Mouse (Mus musculus) MEL (cell line): ENCODE data around the gene S100a16. TPM values are rescaled to one million over a fixed set of nuclear protein-coding genes. Genes with fewer than 3 reads are reported as not detected.
A peak's percentile ranks its signal among the peaks of the same experiment; 100 is the strongest.

Experiments
- DNase-seq: peaks from one replicate; pipeline ENCODE4 v3.0.0; 2011; ENCODE audit warnings: low read depth, low spot score
- H3K27ac ChIP-seq: 2 replicates; pipeline ENCODE4 v1.5.1; 2012; ENCODE audit warnings: low read depth, mild to moderate bottlenecking, control low read depth, low read length, moderate library complexity; ENCODE audit not compliant: control insufficient read depth
- H3K27me3 ChIP-seq, 2 experiments: fragments of 150-350 bp in 1 of 2; sonication (generic) in 1 of 2; 2 replicates each; pipeline ENCODE4 v1.6.1; 2012; ENCODE audit warnings: low read length in 2 of 2, mild to moderate bottlenecking in 2 of 2, improper control_type of control experiment in 1 of 2, moderate library complexity in 1 of 2; ENCODE audit not compliant: insufficient read depth in 2 of 2, control insufficient read depth in 1 of 2
- H3K36me3 ChIP-seq, 2 experiments: 2 replicates each; pipeline ENCODE4 v1.6.1; 2012 to 2014; ENCODE audit warnings: low read length in 2 of 2, improper control_type of control experiment in 1 of 2, inconsistent platforms in 1 of 2, mild to moderate bottlenecking in 1 of 2; ENCODE audit not compliant: insufficient read depth in 2 of 2, control insufficient read depth in 1 of 2
- H3K4me1 ChIP-seq, 2 experiments: fragments of 150-350 bp in 1 of 2; sonication (generic) in 1 of 2; 2 replicates each; pipeline ENCODE4 v1.6.1; 2012; ENCODE audit warnings: low read length in 2 of 2, improper control_type of control experiment in 1 of 2, mild to moderate bottlenecking in 1 of 2; ENCODE audit not compliant: insufficient read depth in 2 of 2, control insufficient read depth in 1 of 2
- H3K4me3 ChIP-seq, 2 experiments: fragments of 150-350 bp in 1 of 2; sonication (generic) in 1 of 2; 2 replicates each; pipeline ENCODE4 v1.5.1; 2012; ENCODE audit warnings: low read depth in 2 of 2, low read length in 2 of 2, mild to moderate bottlenecking in 2 of 2, moderate library complexity in 2 of 2, control low read depth in 1 of 2, improper control_type of control experiment in 1 of 2; ENCODE audit not compliant: control insufficient read depth in 1 of 2, insufficient read depth in 1 of 2
- H3K79me2 ChIP-seq: 2 replicates; pipeline ENCODE4 v1.6.1; 2012; ENCODE audit warnings: mild to moderate bottlenecking, low read length, moderate library complexity; ENCODE audit not compliant: control insufficient read depth, poor library complexity, insufficient read depth
- H3K9ac ChIP-seq: 2 replicates; pipeline ENCODE4 v1.6.1; 2012; ENCODE audit warnings: low read depth, mild to moderate bottlenecking, control low read depth, low read length, moderate library complexity; ENCODE audit not compliant: control insufficient read depth, poor library complexity, severe bottlenecking
- H3K9me3 ChIP-seq: fragments of 150-350 bp; sonication (generic); replicated peaks from 2 replicates; pipeline ENCODE4 v1.6.1; 2012; ENCODE audit warnings: mild to moderate bottlenecking, low read length, improper control_type of control experiment, moderate library complexity; ENCODE audit not compliant: insufficient read depth
- BHLHE40 ChIP-seq: IDR thresholded peaks from 2 replicates; pipeline ENCODE4 v1.6.1; 2012; ENCODE audit warnings: low read depth, mild to moderate bottlenecking, inconsistent platforms, low read length, improper control_type of control experiment, borderline replicate concordance
- CHD1 ChIP-seq: IDR thresholded peaks from 2 replicates; pipeline ENCODE4 v1.6.1; 2012; ENCODE audit warnings: low read depth, mild to moderate bottlenecking, inconsistent platforms, low read length, improper control_type of control experiment
- CTCF ChIP-seq, 3 experiments: IDR thresholded peaks in 2 of 3; conservative IDR thresholded peaks in 1 of 3; 2 replicates each; pipeline ENCODE4 v1.5.1; 2011 to 2012; ENCODE audit warnings: low read length in 3 of 3, low read depth in 2 of 3, mild to moderate bottlenecking in 2 of 3, improper control_type of control experiment in 1 of 3, inconsistent platforms in 1 of 3, mixed read lengths in 1 of 3, moderate library complexity in 1 of 3; ENCODE audit not compliant: control insufficient read depth in 1 of 3, insufficient read depth in 1 of 3, poor library complexity in 1 of 3, severe bottlenecking in 1 of 3
- E2F4 ChIP-seq: IDR thresholded peaks from 2 replicates; pipeline ENCODE4 v1.6.1; 2011; ENCODE audit warnings: low read depth, low read length, improper control_type of control experiment, borderline replicate concordance
- EP300 ChIP-seq, 2 experiments: IDR thresholded peaks; 2 replicates each; pipeline ENCODE4 v1.6.1; 2011; ENCODE audit warnings: improper control_type of control experiment in 2 of 2, low read length in 2 of 2, low read depth in 1 of 2, mild to moderate bottlenecking in 1 of 2
- ETS1 ChIP-seq: IDR thresholded peaks from 2 replicates; pipeline ENCODE4 v1.6.1; 2012; ENCODE audit warnings: low read depth, mild to moderate bottlenecking, inconsistent platforms, low read length, improper control_type of control experiment, moderate library complexity
- GATA1 ChIP-seq: IDR thresholded peaks from 2 replicates; pipeline ENCODE4 v1.6.1; 2011; ENCODE audit warnings: low read depth, low read length, improper control_type of control experiment
- HCFC1 ChIP-seq: IDR thresholded peaks from 2 replicates; pipeline ENCODE4 v1.6.1; 2012; ENCODE audit warnings: low read depth, mild to moderate bottlenecking, inconsistent platforms, low read length, improper control_type of control experiment, moderate library complexity
- JUND ChIP-seq: IDR thresholded peaks from 2 replicates; pipeline ENCODE4 v1.6.1; 2011; ENCODE audit warnings: low read depth, mild to moderate bottlenecking, improper control_type of control experiment, low read length
- KAT2A ChIP-seq: conservative IDR thresholded peaks from 2 replicates; pipeline ENCODE4 v1.6.1; 2012; ENCODE audit warnings: low read depth, low read length, improper control_type of control experiment, inconsistent platforms
- MAZ ChIP-seq: IDR thresholded peaks from 2 replicates; pipeline ENCODE4 v1.6.1; 2012; ENCODE audit warnings: low read depth, mild to moderate bottlenecking, inconsistent platforms, low read length, improper control_type of control experiment
- MXI1 ChIP-seq: IDR thresholded peaks from 2 replicates; pipeline ENCODE4 v1.6.1; 2011; ENCODE audit warnings: mild to moderate bottlenecking, low read depth, low read length, improper control_type of control experiment
- MYB ChIP-seq: IDR thresholded peaks from 2 replicates; pipeline ENCODE4 v1.6.1; 2011; ENCODE audit warnings: mild to moderate bottlenecking, low read depth, low read length, improper control_type of control experiment
- NELFE ChIP-seq: IDR thresholded peaks from 2 replicates; pipeline ENCODE4 v1.6.1; 2011; ENCODE audit warnings: low read depth, low read length, improper control_type of control experiment
- POLR2A ChIP-seq, 2 experiments: IDR thresholded peaks; 2 replicates each; pipeline ENCODE4 v1.6.1; 2011 to 2012; ENCODE audit warnings: low read length in 2 of 2, mild to moderate bottlenecking in 2 of 2, control low read depth in 1 of 2, improper control_type of control experiment in 1 of 2, low read depth in 1 of 2, moderate library complexity in 1 of 2; ENCODE audit not compliant: control insufficient read depth in 1 of 2, insufficient read depth in 1 of 2, poor library complexity in 1 of 2
- POLR2AphosphoS2 ChIP-seq: IDR thresholded peaks from 2 replicates; pipeline ENCODE4 v1.6.1; 2011; ENCODE audit warnings: low read length, improper control_type of control experiment
- RCOR1 ChIP-seq: IDR thresholded peaks from 2 replicates; pipeline ENCODE4 v1.6.1; 2012; ENCODE audit warnings: low read depth, mild to moderate bottlenecking, inconsistent platforms, low read length, improper control_type of control experiment
- SIN3A ChIP-seq: IDR thresholded peaks from 2 replicates; pipeline ENCODE4 v1.6.1; 2012; ENCODE audit warnings: low read length, improper control_type of control experiment, inconsistent platforms
- SMC3 ChIP-seq: IDR thresholded peaks from 2 replicates; pipeline ENCODE4 v1.6.1; 2011; ENCODE audit warnings: low read depth, low read length, improper control_type of control experiment
- TBP ChIP-seq: IDR thresholded peaks from 2 replicates; pipeline ENCODE4 v1.8.0; 2011; ENCODE audit warnings: low read depth, low read length, improper control_type of control experiment
- TCF12 ChIP-seq: IDR thresholded peaks from 2 replicates; pipeline ENCODE4 v1.6.1; 2014; ENCODE audit warnings: low read depth, mild to moderate bottlenecking, inconsistent platforms, low read length, improper control_type of control experiment, moderate library complexity
- UBTF ChIP-seq: IDR thresholded peaks from 2 replicates; pipeline ENCODE4 v1.6.1; 2012; ENCODE audit warnings: low read depth, mild to moderate bottlenecking, inconsistent platforms, low read length, improper control_type of control experiment, moderate library complexity, borderline replicate concordance; ENCODE audit not compliant: insufficient read depth
- ZC3H11A ChIP-seq: IDR thresholded peaks from 2 replicates; pipeline ENCODE4 v1.6.1; 2012; ENCODE audit warnings: low read depth, mild to moderate bottlenecking, inconsistent platforms, low read length, improper control_type of control experiment
- ZMIZ1 ChIP-seq: IDR thresholded peaks from 2 replicates; pipeline ENCODE4 v1.6.1; 2012; ENCODE audit warnings: low read depth, mild to moderate bottlenecking, inconsistent platforms, low read length, improper control_type of control experiment, moderate library complexity
- ZNF384 ChIP-seq: IDR thresholded peaks from 2 replicates; pipeline ENCODE4 v1.6.1; 2012; ENCODE audit warnings: low read depth, mild to moderate bottlenecking, inconsistent platforms, low read length, improper control_type of control experiment
- polyA plus RNA-seq, 2 experiments: library from polyadenylated mRNA; stranded (reverse) in 1 of 2; unstranded in 1 of 2; fragments of >175 nt in 1 of 2; fragments of >200 nt in 1 of 2; gene quantifications; 2 replicates each; pipeline versions ENCODE4 v1.2.1 to v1.2.4; 2012; ENCODE audit warnings: low replicate concordance in 2 of 2, low read depth in 1 of 2; ENCODE audit not compliant: insufficient read length in 2 of 2, insufficient read depth in 1 of 2, missing spikeins in 1 of 2
- total RNA-seq: library from RNA; depleted of rRNA; stranded (reverse); fragments of 300-350 nt; gene quantifications from 2 replicates; pipeline ENCODE4 v1.2.3, GENCODE M21; 2012

S100a16 gene
- total and polyA plus RNA-seq, 3 experiments, result not detected

- peaks cover 37 to 40% of the 10 kb centered on the region in 2 experiments for H3K36me3 ChIP-seq
- 0 out of 2 replicates have a peak, but pooled peaks have one; percentile 60 for TF ChIP-seq CHD1
- TF ChIP-seq ETS1, result no peak
- no peak for TF ChIP-seq EP300 (IDR thresholded peaks at IDR 0.05; ENCODE audit: low read depth in 1 of 2, low read length in 2 of 2)
- peak; percentile 8; the same call in 1 of the 2 replicates for TF ChIP-seq SMC3
- 0 out of 6 replicates have a peak, but pooled peaks of 1 of the 3 experiments have one; percentile 11 for TF ChIP-seq CTCF (IDR thresholded peaks at IDR 0.05 in 2 of 3, conservative IDR thresholded peaks at IDR 0.05 in 1 of 3; ENCODE audit: control insufficient read depth in 1 of 3, insufficient read depth in 1 of 3, low read depth in 2 of 3, low read length in 3 of 3, poor library complexity in 1 of 3, severe bottlenecking in 1 of 3)
- peak; percentile 69 for TF ChIP-seq ZNF384
- TF ChIP-seq TBP, result peak; percentile 28
- no peak for TF ChIP-seq TCF12
- TF ChIP-seq E2F4, result peak; percentile 19; the same call in 1 of the 2 replicates
- no peak for TF ChIP-seq POLR2AphosphoS2
- TF ChIP-seq HCFC1, result no peak
- TF ChIP-seq MXI1, result no peak
- H3K9me3 ChIP-seq, result no peaks in the 10 kb centered on the region
- peaks cover 2 to 18% of the 10 kb centered on the region in 2 experiments; a peak in 3 of 4 replicates for H3K4me1 ChIP-seq
- H3K27me3 ChIP-seq, result no peaks in the 10 kb centered on the region
- H3K79me2 ChIP-seq, result peaks cover 27% of the 10 kb centered on the region
- peak overlapping the region; percentile 83 to 93 for H3K4me3 ChIP-seq
- H3K9ac ChIP-seq, result peak overlapping the region; percentile 96
- DNase-seq, result peak; percentile 52
- H3K27ac ChIP-seq, result peak overlapping the region; percentile 83
These were observed 28.6 kb upstream of the S100a16 start for GRCm38 (mm10) chr3:90508287-90508949.

GRCm38 (mm10) chr3:90508950-90509746, 27.9 kb upstream of the S100a16 start, which contains the start of gene Chtop:
Gene Chtop, minus strand, starts transcription at chr3:90509498.
- Histone ChIP-seq H3K4me3 (peak within 1 kb of the TSS; percentile 83 to 93), H3K36me3 (peaks cover 32 to 36% of the 10 kb centered on the region in 2 experiments), H3K9ac (peak within 1 kb of the TSS; percentile 96), H3K79me2 (peaks cover 27% of the 10 kb centered on the region), H3K9me3 (no peaks in the 10 kb centered on the region), H3K27ac (peak within 1 kb of the TSS; percentile 83), H3K4me1 (peaks cover 2 to 24% of the 10 kb centered on the region in 2 experiments; a peak in 3 of 4 replicates), H3K27me3 (no peaks in the 10 kb centered on the region)
- peak; percentile 100 for DNase-seq
- TF ChIP-seq HCFC1 (peak; percentile 86), NELFE (peak; percentile 86), CHD1 (no peak; the same call in 1 of the 2 replicates), POLR2AphosphoS2 (peak; percentile 94), POLR2A (IDR thresholded peaks at IDR 0.05; ENCODE audit: control insufficient read depth in 1 of 2, insufficient read depth in 1 of 2, low read depth in 1 of 2, low read length in 2 of 2, poor library complexity in 1 of 2) (peak; percentile 77 to 80), EP300 (IDR thresholded peaks at IDR 0.05; ENCODE audit: low read depth in 1 of 2, low read length in 2 of 2) (peak in 1 of 2 experiments; percentile 10; a peak in 1 of 4 replicates), UBTF (no peak), ETS1 (peak; percentile 18; the same call in 1 of the 2 replicates), RCOR1 (no peak; the same call in none of the 2 replicates), KAT2A (peak; percentile 55), SMC3 (no peak), SIN3A (peak; percentile 81), MAZ (peak; percentile 6; the same call in 1 of the 2 replicates), MXI1 (peak; percentile 63; the same call in 1 of the 2 replicates), E2F4 (peak; percentile 72; the same call in 1 of the 2 replicates), TBP (peak; percentile 72), ZC3H11A (peak; percentile 96), BHLHE40 (0 out of 2 replicates have a peak, but pooled peaks have one; percentile 3), JUND (no peak), CTCF (IDR thresholded peaks at IDR 0.05 in 2 of 3, conservative IDR thresholded peaks at IDR 0.05 in 1 of 3; ENCODE audit: control insufficient read depth in 1 of 3, insufficient read depth in 1 of 3, low read depth in 2 of 3, low read length in 3 of 3, poor library complexity in 1 of 3, severe bottlenecking in 1 of 3) (no peak), MYB (no peak), GATA1 (peak; percentile 37; the same call in 1 of the 2 replicates), ZMIZ1 (peak; percentile 58)
